Mouse (Mus musculus) cerebellum, postnatal 10 days (tissue): ENCODE measurements around the gene Osm.

Source experiments
- DNase-seq, 2 experiments: peaks; one replicate each; pipeline ENCODE4 v3.0.0; 2021; ENCODE audit warnings: mixed read lengths in 2 of 2

Gene Osm

GRCm38 (mm10) chr11:4235665-4236545 lies at the start of gene Osm:
TSS of gene Osm (plus strand) at chr11:4236420.
- no peak for DNase-seq

- DNase-seq = peak; percentile 99
Measured at GRCm38 (mm10) chr11:4186486-4187317, 49.5 kb upstream of the Osm start, which contains the start of gene Tbc1d10a. TSS of gene Tbc1d10a (plus strand) at chr11:4186789.

- peak; percentile 38 to 45 for DNase-seq
Measured at GRCm38 (mm10) chr11:4187318-4187700, 48.9 kb upstream of the Osm start.

- no peak for DNase-seq
Measured at GRCm38 (mm10) chr11:4189182-4189581, 47.0 kb upstream of the Osm start.

- no peak for DNase-seq
Measured at GRCm38 (mm10) chr11:4190677-4191076, 45.5 kb upstream of the Osm start.

- DNase-seq = no peak
Measured at GRCm38 (mm10) chr11:4192757-4193156, 43.5 kb upstream of the Osm start.

GRCm38 (mm10) chr11:4193420-4193819 lies 42.8 kb upstream of the Osm start:
- no peak for DNase-seq

- DNase-seq = no peak
Measured at GRCm38 (mm10) chr11:4195597-4196031, 40.6 kb upstream of the Osm start.

GRCm38 (mm10) chr11:4196636-4197035 lies 39.6 kb upstream of the Osm start:
- no peak for DNase-seq

- no peak for DNase-seq
Measured at GRCm38 (mm10) chr11:4197691-4198090, 38.5 kb upstream of the Osm start.

- peak; percentile 46 to 48 for DNase-seq
Measured at GRCm38 (mm10) chr11:4201981-4202700, 34.1 kb upstream of the Osm start.

GRCm38 (mm10) chr11:4202995-4203704 lies 33.1 kb upstream of the Osm start:
- DNase-seq = no peak

- DNase-seq = peak in 1 of 2 experiments; percentile 41
Measured at GRCm38 (mm10) chr11:4203705-4204074, 32.5 kb upstream of the Osm start.

- no peak for DNase-seq
Measured at GRCm38 (mm10) chr11:4205097-4205655, 31.0 kb upstream of the Osm start.

- no peak for DNase-seq
Measured at GRCm38 (mm10) chr11:4205951-4206350, 30.3 kb upstream of the Osm start.

GRCm38 (mm10) chr11:4206563-4206962 lies 29.7 kb upstream of the Osm start:
- DNase-seq = no peak

- no peak for DNase-seq
Measured at GRCm38 (mm10) chr11:4207655-4208054, 28.6 kb upstream of the Osm start.

GRCm38 (mm10) chr11:4209556-4209955 lies 26.7 kb upstream of the Osm start:
- DNase-seq = no peak

GRCm38 (mm10) chr11:4210786-4211185 lies 25.4 kb upstream of the Osm start:
- DNase-seq = no peak

- DNase-seq = no peak
Measured at GRCm38 (mm10) chr11:4213107-4213506, 23.1 kb upstream of the Osm start.

- DNase-seq = no peak
Measured at GRCm38 (mm10) chr11:4214572-4214971, 21.6 kb upstream of the Osm start.

GRCm38 (mm10) chr11:4215061-4215460 lies 21.2 kb upstream of the Osm start:
- no peak for DNase-seq
